In the genomic region with DNA sequence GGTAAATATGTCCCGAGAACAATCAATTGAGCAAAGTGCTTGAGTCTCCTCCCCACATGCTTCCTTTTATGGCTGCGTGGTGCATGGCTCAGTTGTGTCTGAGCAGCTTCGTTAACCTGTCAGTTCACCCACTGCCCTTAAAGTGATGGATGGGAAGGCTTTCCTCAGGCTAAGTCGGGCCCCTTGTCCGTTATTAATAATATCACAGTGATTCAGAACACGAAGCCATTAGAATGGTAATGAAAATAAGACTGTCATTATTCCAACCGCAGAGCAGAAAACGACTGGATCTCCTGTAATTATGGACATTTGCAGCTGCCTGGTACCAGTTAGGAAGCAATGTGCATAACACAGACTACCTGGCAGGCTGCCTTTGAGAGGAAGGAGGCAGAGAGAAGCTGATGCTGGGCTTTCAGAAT, we compare ENCODE assay signal across 13 mouse cellular contexts.
DNase-seq lines count a peak whose midpoint lies in the region; ATAC-seq and TF ChIP-seq lines count a peak whose summit lies in the region.
"Had no signal": no experiment of that assay in that cellular context is flagged by ENCODE, and none has a peak within 500 bp of the region (broad histone marks: within the 10 kb centered on the region; RNA-seq: fewer than 3 reads in every experiment).

No protein-coding gene starts in this region.

- WGBS in midbrain, embryonic 15.5 days: 34% methylated on average over 8 of the region's 8 CpGs
- WGBS in midbrain, embryonic 11.5 days: 72% methylated on average over 8 of the region's 8 CpGs
- 38% methylated on average over 8 of the region's 8 CpGs for WGBS in hindbrain, postnatal 0 days
- WGBS in neural tube, embryonic 15.5 days: 13% methylated on average over 8 of the region's 8 CpGs

- ATAC-seq in frontal cortex, adult (ENCODE audit: low TSS enrichment): 0 out of 2 replicates have a peak, but pooled peaks have one; percentile 38
- 0 out of 2 replicates have a peak, but pooled peaks have one; percentile 33 for ATAC-seq in midbrain, embryonic 15.5 days (replicated peaks)
- no peak for ATAC-seq in midbrain, embryonic 11.5 days (ENCODE audit: low FRiP score)
- peak; percentile 56; the same call in 1 of the 2 replicates for ATAC-seq in hindbrain, postnatal 0 days
- peak; percentile 85 for ATAC-seq in neural tube, embryonic 15.5 days (ENCODE audit: low FRiP score)

- H3K27me3 ChIP-seq in midbrain, embryonic 15.5 days (replicated peaks): no peaks in the 10 kb centered on the region
- no peaks in the 10 kb centered on the region for H3K27me3 ChIP-seq in midbrain, embryonic 11.5 days (ENCODE audit: control insufficient read depth, insufficient read depth, low read length)
- H3K27me3 ChIP-seq in hindbrain, postnatal 0 days (ENCODE audit: insufficient read depth, low read length): no peaks in the 10 kb centered on the region
- no peaks in the 10 kb centered on the region for H3K27me3 ChIP-seq in neural tube, embryonic 15.5 days (replicated peaks)
- H3K27me3 ChIP-seq: heart, embryonic 15.5 days; liver, embryonic 13.5 days had no signal

- H3K27ac ChIP-seq in midbrain, embryonic 15.5 days: no peak overlapping the region
- no peak overlapping the region for H3K27ac ChIP-seq in midbrain, embryonic 11.5 days (ENCODE audit: low read depth, low read length)
- peak overlapping the region; percentile 7; the same call in 1 of the 2 replicates for H3K27ac ChIP-seq in hindbrain, postnatal 0 days
- H3K27ac ChIP-seq in neural tube, embryonic 15.5 days (replicated peaks): peak overlapping the region; percentile 39
- H3K27ac ChIP-seq: heart, embryonic 15.5 days; liver, embryonic 13.5 days; macrophage had no signal

- no peak for DNase-seq in frontal cortex, adult 2 months (ENCODE audit: extremely low spot score in 1 of 2, low spot score in 1 of 2)
- DNase-seq in midbrain, embryonic 11.5 days (ENCODE audit: low spot score, missing footprints): no peak
- DNase-seq in hindbrain, postnatal 0 days (ENCODE audit: low spot score): peak; percentile 42
- no peak for DNase-seq in Muller cell, postnatal 12 days (ENCODE audit: inconsistent ontology term)
- DNase-seq in ovary, postnatal 36 days (ENCODE audit: low spot score): no peak
- DNase-seq: kidney, postnatal 10 days; liver, embryonic 13.5 days; thymus, postnatal 4 days had no signal

- H3K4me2 ChIP-seq in midbrain, embryonic 15.5 days: no peak overlapping the region
- H3K4me2 ChIP-seq in midbrain, embryonic 11.5 days: no peak overlapping the region
- H3K4me2 ChIP-seq in hindbrain, postnatal 0 days (ENCODE audit: low read depth, low read length): no peak overlapping the region
- H3K4me2 ChIP-seq in neural tube, embryonic 15.5 days: no peak overlapping the region; the same call in 1 of the 2 replicates
- H3K4me2 ChIP-seq: heart, embryonic 15.5 days; liver, embryonic 13.5 days had no signal

- H3K9me3 ChIP-seq in midbrain, embryonic 15.5 days: no peaks in the 10 kb centered on the region
- H3K9me3 ChIP-seq in midbrain, embryonic 11.5 days (ENCODE audit: control insufficient read depth, low read length): no peaks in the 10 kb centered on the region
- H3K9me3 ChIP-seq in hindbrain, postnatal 0 days (ENCODE audit: low read length): no peaks in the 10 kb centered on the region
- H3K9me3 ChIP-seq in neural tube, embryonic 15.5 days (replicated peaks): no peaks in the 10 kb centered on the region
- H3K9me3 ChIP-seq: heart, embryonic 15.5 days; liver, embryonic 13.5 days had no signal

- H3K9ac ChIP-seq in midbrain, embryonic 15.5 days: no peak overlapping the region
- no peak overlapping the region for H3K9ac ChIP-seq in midbrain, embryonic 11.5 days (ENCODE audit: low read length)
- H3K9ac ChIP-seq in hindbrain, postnatal 0 days (replicated peaks; ENCODE audit: low read length): no peak overlapping the region
- H3K9ac ChIP-seq in neural tube, embryonic 15.5 days (replicated peaks): no peak overlapping the region
- H3K9ac ChIP-seq: heart, embryonic 15.5 days; liver, embryonic 13.5 days had no signal

- no peak for TF ChIP-seq CTCF in hindbrain, postnatal 0 days (IDR thresholded peaks at IDR 0.05; ENCODE audit: low read depth)

- H3K36me3 ChIP-seq in midbrain, embryonic 15.5 days (replicated peaks): no peaks in the 10 kb centered on the region
- no peaks in the 10 kb centered on the region for H3K36me3 ChIP-seq in midbrain, embryonic 11.5 days (ENCODE audit: control insufficient read depth, insufficient read depth, low read length)
- H3K36me3 ChIP-seq in hindbrain, postnatal 0 days (ENCODE audit: insufficient read depth, low read length): no peaks in the 10 kb centered on the region
- H3K36me3 ChIP-seq in neural tube, embryonic 15.5 days: no peaks in the 10 kb centered on the region
- H3K36me3 ChIP-seq: heart, embryonic 15.5 days; liver, embryonic 13.5 days had no signal

- no peaks in the 10 kb centered on the region for H3K4me1 ChIP-seq in midbrain, embryonic 15.5 days
- H3K4me1 ChIP-seq in midbrain, embryonic 11.5 days (ENCODE audit: control insufficient read depth, insufficient read depth, low read length): no peaks in the 10 kb centered on the region
- 0 out of 2 replicates have a peak, but pooled peaks cover 4% of the 10 kb centered on the region for H3K4me1 ChIP-seq in hindbrain, postnatal 0 days (ENCODE audit: insufficient read depth, low read length)
- H3K4me1 ChIP-seq in neural tube, embryonic 15.5 days: peaks cover 16% of the 10 kb centered on the region
- H3K4me1 ChIP-seq: heart, embryonic 15.5 days; liver, embryonic 13.5 days had no signal

- no peak overlapping the region for H3K4me3 ChIP-seq in midbrain, embryonic 15.5 days
- no peak overlapping the region for H3K4me3 ChIP-seq in midbrain, embryonic 11.5 days (ENCODE audit: low read depth, low read length)
- H3K4me3 ChIP-seq in hindbrain, postnatal 0 days (ENCODE audit: low read length): no peak overlapping the region
- H3K4me3 ChIP-seq in neural tube, embryonic 15.5 days (replicated peaks): no peak overlapping the region
- H3K4me3 ChIP-seq: heart, embryonic 15.5 days; liver, embryonic 13.5 days had no signal

Comparison
In these comparisons a context has a peak if more than half of its experiments do, and no peak if none do; other contexts are left out.
1. H3K27ac ChIP-seq: peak in hindbrain, postnatal 0 days (single experiment) and neural tube, embryonic 15.5 days (single experiment); none in midbrain, embryonic 15.5 days (single experiment) and midbrain, embryonic 11.5 days (single experiment).